Mouse (Mus musculus): ENCODE measurements around the gene Naa15. TPM values are rescaled to one million over a fixed set of nuclear protein-coding genes. Genes with fewer than 3 reads are reported as not detected.

Naa15 gene
- total RNA-seq (2023) = 148 TPM

DNA sequence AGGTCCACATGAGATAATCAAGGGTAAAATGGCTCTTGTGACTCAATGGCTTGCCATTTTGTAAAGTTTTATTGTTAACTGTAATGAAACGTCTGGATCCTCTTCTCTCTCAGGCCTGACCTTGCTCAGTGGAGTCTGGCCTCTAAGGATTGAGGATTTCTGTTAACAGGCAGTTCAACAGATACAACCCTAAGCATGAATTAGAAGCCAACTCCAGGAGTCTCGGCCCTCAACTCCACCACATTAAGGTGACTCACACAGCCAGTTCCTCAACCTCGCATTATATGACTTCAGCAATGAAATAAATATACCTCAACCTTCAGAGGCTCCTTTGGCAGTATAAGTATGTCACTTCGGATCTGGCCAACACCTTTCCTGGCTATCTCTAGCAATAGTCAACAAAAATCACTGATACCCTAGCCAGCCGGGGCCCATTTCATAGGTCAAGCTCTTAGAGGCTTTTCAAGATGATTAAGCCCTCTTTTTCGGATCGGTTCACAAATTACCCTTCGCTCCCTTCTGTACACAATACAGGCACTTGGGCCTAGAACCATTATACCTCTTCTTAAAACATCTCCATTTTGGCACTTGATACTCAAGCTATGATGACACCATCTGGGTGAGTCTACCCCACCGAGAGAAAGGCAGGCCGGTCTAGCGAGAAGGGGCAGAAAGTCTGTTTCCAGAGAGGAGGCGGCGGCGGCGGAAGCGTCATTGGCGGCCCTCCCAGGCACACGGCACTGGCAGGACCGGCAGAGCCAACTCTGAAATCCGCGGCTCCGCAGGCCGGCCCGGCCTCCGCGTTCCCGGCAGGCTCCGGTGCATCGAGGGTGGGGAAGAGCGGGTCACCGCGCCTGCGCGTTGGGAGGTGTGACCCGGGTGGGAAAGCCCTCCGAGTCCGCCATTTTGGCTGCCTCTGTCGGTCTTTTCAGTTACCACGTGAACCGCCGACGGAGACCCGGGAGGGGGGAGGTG lies at the start of gene Naa15:
Naa15 (plus strand) TSS at position 51 of the 975 bp plus-strand sequence.

DNA sequence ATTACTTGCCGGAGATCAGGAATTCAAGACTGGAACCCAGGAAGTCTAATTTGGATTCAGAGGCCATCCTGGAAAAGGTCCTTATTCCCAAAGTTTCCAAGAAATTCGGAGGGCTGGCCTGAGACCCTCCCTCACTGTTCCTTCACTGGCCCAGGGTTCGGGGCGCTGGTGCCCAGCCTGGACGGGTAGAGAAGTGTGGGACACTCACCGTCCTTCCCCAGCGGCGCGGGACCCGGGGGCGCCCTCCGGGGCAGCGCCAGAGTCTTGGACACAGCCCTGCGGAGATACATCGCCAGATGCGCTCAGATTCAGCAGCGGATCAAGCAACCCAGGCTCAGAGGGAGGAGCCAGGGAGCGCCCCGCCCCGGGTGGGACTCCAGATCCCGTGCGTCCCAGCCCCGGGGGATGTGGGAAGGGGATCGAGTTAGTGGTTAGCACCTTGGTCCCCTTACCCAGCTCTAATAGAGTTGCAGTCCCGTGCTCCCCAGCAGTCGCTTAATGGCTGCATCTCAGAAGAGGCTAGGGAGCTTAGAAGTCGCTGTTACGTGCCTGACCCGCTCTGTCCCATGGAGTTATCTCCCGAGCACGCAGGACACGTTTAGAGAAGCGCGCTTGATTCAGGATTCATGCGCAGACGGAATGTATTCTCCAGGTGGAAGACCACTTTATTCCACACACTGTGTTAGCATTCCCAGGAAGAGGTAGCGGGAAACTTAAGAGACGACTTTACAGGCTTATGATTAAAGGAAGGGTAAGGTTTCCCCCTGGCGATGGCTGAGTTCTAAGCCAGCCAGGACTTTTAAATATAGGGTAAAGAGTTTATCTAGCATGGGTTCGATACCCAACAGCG lies 18.5 kb upstream of the Naa15 start, which contains the start of gene Mgarp:
Mgarp (minus strand) TSS at position 520 of the 850 bp plus-strand sequence.

DNA sequence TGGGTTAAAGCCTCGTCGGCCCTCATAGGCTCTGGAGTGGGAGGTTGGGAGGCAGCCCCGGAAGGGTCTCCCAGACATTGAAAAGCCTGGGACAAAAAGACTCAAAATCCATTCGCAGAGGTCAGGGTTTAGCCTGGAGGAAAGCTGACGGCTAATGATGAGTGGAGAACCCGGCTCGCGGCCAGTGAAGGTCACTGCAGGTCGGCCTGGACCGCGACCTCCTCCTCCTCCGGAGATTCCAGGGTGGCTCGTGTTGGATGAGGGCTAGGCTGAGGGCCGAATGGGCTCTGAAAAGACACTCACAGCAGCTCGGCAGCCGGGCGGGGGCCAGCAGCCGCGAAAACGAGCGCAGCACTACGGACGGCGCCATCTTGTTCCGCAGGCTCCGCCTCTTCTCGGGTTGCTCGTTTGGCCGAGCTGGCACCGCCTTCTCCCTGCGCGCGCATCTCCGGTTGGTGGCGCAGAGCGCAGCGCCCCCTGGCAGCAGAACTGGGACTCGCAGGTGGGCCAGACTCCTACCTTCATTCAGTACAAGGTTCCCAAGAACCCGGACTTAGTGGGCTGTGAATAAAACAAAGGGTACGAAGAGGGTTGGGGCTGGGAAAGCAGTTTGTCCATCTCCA lies 6.3 kb upstream of the Naa15 start, which contains the start of gene Ndufc1:
Ndufc1 (minus strand) TSS at position 428 of the 623 bp plus-strand sequence.

DNA sequence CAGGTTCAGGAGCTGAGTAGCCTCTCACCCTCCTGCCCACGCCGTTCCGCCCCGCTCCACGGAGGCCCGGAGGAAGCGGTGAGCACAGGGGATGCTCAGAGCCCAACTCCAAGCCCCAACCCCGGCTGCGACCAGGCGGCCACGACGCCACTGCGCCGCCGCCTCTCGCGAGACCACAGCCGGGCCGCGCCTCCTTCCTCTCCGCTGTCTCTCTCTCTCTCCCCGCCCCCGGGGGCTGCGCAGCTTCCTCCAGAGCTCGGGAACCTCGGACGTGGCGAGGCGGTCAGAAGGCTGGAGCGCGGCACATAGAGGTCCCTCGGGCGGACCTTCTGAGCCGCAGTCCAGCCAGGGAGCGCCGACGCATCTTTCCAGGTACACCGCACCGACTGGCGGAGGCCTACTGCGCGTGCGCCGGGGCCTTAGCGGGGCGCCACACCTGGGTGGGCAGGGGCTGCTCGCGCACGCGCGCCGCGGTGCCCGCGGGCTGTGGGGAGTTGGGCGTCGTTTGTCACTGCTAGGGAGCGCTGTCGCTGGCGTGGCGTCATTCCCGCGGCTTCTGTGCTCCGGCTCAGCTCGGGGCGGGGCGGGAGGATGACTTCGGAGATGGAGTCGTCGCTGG lies 68.9 kb downstream of the Naa15 start, which contains the start of gene Rab33b:
Rab33b (plus strand) TSS at position 180 of the 619 bp plus-strand sequence.

Other genes starting within 250 kb of the Naa15 start
- gene Noct, start 190.7 kb upstream of the Naa15 start, total RNA-seq (2023) = 11.2 TPM
- gene Elf2, start 74.5 kb upstream of the Naa15 start, total RNA-seq (2023) = 184 TPM
- gene Mgarp, start 18.4 kb upstream of the Naa15 start, total RNA-seq (2023) = not detected
- gene Ndufc1, start 6.2 kb upstream of the Naa15 start, total RNA-seq (2023) = 57.5 TPM
- gene Rab33b, start 68.8 kb downstream of the Naa15 start, total RNA-seq (2023) = 30.7 TPM
- gene Setd7, start 145.7 kb downstream of the Naa15 start, total RNA-seq (2023) = 68.9 TPM
- gene Mgst2, start 245.2 kb downstream of the Naa15 start, total RNA-seq (2023) = 64.4 TPM